Mouse (Mus musculus): ENCODE measurements around the gene Ngb. TPM values are rescaled to one million over a fixed set of nuclear protein-coding genes. Genes with fewer than 3 reads are reported as not detected.

Ngb gene
- total RNA-seq, 2 experiments from 2014 or later = not detected

DNA sequence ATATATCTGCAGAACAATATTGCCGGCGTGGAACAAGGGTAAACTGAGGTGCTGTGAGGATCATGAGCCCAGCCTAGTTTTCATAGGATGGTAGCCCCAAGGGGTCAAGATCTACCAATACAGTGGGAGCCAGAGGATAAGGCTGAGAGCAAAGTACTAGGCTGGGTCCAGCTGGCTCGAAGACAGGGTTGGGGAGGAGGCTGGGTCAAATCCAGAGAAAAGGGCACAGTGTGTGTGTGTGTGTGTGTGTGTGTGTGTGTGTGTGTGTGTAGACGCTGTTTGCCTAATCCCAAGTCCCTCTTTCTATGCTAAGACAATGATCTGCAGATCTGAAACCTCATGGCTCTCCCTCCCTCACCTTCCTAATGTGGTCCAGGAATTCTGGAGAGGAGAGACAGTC lies 2.0 kb downstream of the Ngb start:
- intact Hi-C loops (cut with DNase I) = no loop called here
- DNase-seq (ENCODE audit: low spot score) = no peak

GRCm38 (mm10) chr12:87093671-87094070 lies 8.7 kb downstream of the Ngb start:
- intact Hi-C loops (cut with DNase I) = no loop called here
- DNase-seq (ENCODE audit: low spot score) = no peak

DNA sequence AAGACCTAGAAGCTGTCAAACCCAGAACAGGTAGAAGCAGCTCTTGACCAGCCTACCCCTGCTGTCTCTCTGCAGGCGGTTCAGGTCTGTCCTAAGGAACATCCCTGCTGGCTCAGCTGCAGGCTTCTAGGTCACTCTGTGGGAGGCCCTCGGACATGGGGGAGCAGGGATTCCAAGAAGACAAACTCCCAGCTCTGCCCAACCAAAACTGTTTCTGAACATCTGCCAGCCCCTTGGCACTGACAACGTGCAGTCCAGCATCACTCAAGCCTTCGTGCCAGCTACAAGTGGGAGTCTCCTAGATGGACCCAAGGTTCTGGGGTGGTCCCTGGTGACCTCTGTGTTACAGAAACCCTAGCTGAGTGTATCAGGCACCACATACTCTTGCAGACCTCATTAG lies 9.1 kb downstream of the Ngb start:
- no peak for DNase-seq (ENCODE audit: low spot score)
- intact Hi-C loops (cut with DNase I) = no loop called here

DNA sequence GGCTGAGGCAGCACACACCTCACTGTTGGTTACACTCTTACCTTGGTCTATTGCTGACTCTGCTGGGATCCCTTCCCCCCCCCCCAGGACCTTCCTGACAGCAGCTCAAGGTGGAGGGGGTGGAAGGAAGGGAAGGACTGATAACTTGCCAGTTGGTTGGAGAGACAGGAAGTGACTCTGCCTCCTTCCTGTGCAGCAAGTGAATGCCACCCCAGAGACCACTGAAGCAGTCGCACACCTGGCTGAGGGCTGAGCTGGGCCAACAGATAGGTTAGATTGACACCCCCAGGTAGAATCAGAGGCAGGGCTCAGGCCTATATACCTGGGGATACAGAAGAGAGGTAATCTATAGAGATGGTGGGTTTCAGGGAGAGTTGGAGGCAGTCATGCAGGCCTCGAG lies 10.4 kb downstream of the Ngb start:
- DNase-seq (ENCODE audit: low spot score) = no peak
- intact Hi-C loops (cut with DNase I) = no loop called here

DNA sequence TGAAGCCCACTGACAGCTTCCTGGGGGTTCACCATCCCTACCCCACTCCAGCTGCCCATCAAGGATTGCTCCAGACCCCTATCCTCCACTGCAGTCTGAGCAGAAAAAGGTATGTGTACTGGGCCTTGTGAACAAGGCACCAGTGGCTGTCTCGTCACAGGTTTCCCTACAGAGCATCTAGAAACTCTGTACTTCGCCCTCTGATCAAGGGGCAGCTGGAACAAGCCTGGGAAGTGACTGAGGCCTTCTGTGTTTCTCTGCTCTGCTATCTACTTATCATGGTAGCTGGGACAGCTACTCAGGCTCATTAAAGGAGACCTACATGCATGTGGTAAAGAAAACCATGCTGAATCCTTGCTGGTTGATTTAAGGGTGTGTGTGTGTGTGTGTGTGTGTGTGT lies 12.6 kb downstream of the Ngb start:
- intact Hi-C loops (cut with DNase I) = no loop called here
- no peak for DNase-seq (ENCODE audit: low spot score)

- DNase-seq (ENCODE audit: low spot score) = no peak
- intact Hi-C loops (cut with DNase I) = no loop called here
These were observed 13.1 kb downstream of the Ngb start for GRCm38 (mm10) chr12:87089255-87089654.

- intact Hi-C loops (cut with DNase I) = no loop called here
- DNase-seq (ENCODE audit: low spot score) = no peak
These were observed 14.0 kb downstream of the Ngb start for GRCm38 (mm10) chr12:87088331-87088730.

DNA sequence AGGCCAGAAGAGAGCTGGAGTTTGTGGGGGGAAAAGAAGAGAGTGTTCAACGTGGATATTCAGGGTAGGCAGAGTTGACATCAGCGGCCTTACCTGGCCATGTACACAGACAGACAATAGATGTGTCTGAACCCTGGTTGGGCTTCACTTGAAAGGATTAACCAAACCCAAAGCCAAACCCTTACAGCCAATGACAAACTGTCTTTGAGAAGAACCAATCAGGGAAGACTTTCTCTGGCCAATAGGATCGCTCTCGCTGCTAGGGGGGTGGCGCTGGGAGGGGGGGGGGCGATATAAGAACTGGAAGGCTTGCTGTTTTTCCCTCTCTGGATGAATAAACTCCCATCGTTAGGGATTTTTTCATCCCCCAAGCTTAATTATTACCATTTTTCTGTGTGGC lies 15.1 kb downstream of the Ngb start:
- DNase-seq (ENCODE audit: low spot score) = no peak
- intact Hi-C loops (cut with DNase I) = no loop called here

GRCm38 (mm10) chr12:87082797-87083196 lies 19.5 kb downstream of the Ngb start:
- no peak for DNase-seq (ENCODE audit: low spot score)
- intact Hi-C loops (cut with DNase I) = no loop called here

- no peak for DNase-seq (ENCODE audit: low spot score)
- intact Hi-C loops (cut with DNase I) = no loop called here
These were observed 25.7 kb downstream of the Ngb start for GRCm38 (mm10) chr12:87076610-87077009.

- intact Hi-C loops (cut with DNase I) = no loop called here
- DNase-seq (ENCODE audit: low spot score) = no peak
These were observed 31.8 kb downstream of the Ngb start for GRCm38 (mm10) chr12:87070520-87070919.

GRCm38 (mm10) chr12:87066429-87066828 lies 35.9 kb downstream of the Ngb start:
- intact Hi-C loops (cut with DNase I) = loop anchor here (10.0 kb wide), 1 partner anchor 212 kb away; no protein-coding TSS in a partner anchor
- no peak for DNase-seq (ENCODE audit: low spot score)

- intact Hi-C loops (cut with DNase I) = loop anchor here (10.0 kb wide), 1 partner anchor 211 kb away; no protein-coding TSS in a partner anchor
- no peak for DNase-seq (ENCODE audit: low spot score)
These were observed 36.9 kb downstream of the Ngb start for GRCm38 (mm10) chr12:87065446-87065845.

DNA sequence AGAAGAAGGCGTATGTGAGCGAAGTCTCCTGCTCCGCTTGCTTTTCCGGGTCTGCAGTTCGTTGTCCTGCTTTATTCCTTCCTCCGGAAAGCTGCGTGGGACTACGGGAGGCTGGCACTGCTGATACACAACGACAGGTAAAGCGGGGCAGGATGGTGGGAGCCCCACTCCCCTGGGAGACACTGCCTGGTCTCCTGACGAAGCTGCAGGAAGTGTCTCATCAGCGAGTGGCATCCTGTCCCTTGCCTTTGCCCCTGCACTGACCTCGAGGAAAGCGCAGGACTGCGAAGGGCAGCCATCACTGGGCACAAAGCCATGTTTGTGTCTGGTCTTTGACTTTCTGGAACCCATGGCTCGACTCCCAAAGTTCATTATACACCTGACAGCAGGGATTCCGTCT lies 45.3 kb downstream of the Ngb start:
- no peak for DNase-seq (ENCODE audit: low spot score)
- intact Hi-C loops (cut with DNase I) = loop anchor here (10.0 kb wide), 1 partner anchor 412 kb away; no protein-coding TSS in a partner anchor

- no peak for DNase-seq (ENCODE audit: low spot score)
- intact Hi-C loops (cut with DNase I) = loop anchor here (5.0 to 10.0 kb wide), 4 partner anchors 73 to 410 kb away; no protein-coding TSS in a partner anchor
These were observed 47.5 kb downstream of the Ngb start for GRCm38 (mm10) chr12:87054873-87055272.

GRCm38 (mm10) chr12:87052661-87053321 lies 49.5 kb downstream of the Ngb start:
- intact Hi-C loops (cut with DNase I) = loop anchor here (2.0 to 10.0 kb wide), 6 partner anchors 52 to 408 kb away; no protein-coding TSS in a partner anchor

GRCm38 (mm10) chr12:87047536-87047935 lies 54.8 kb downstream of the Ngb start:
- intact Hi-C loops (cut with DNase I) = no loop called here
- DNase-seq (ENCODE audit: low spot score) = no peak

More at GRCm38 (mm10) chr12:87052661-87053321, 49.5 kb downstream of the Ngb start:
- no peak for DNase-seq (ENCODE audit: low spot score)

Other genes starting within 250 kb of the Ngb start
- gene Irf2bpl, start 217.7 kb downstream of the Ngb start, total RNA-seq (2021) = 10 to 100 TPM; 33.3 to 36.9 TPM
- 10 to 100 TPM; 41.1 to 48.6 TPM for gene Cipc, start 155.5 kb downstream of the Ngb start, total RNA-seq (2021)
- not detected for gene Zdhhc22, start 112.1 kb downstream of the Ngb start, total RNA-seq (2021)
- under 1 TPM; 0.13 to 0.14 TPM for gene Tmem63c, start 81.2 kb downstream of the Ngb start, total RNA-seq (2021)
- 10 to 100 TPM; 46.4 to 47.0 TPM for gene Gstz1, start 44.6 kb upstream of the Ngb start, total RNA-seq (2021)
- gene Pomt2, start 45.4 kb upstream of the Ngb start, total RNA-seq (2021) = 10 to 100 TPM in 1 of 2 experiments, 1 to 10 TPM in 1; 9.5 to 11.9 TPM
- under 1 TPM; 0.21 to 0.34 TPM for gene Samd15, start 97.2 kb upstream of the Ngb start, total RNA-seq (2021)
- 1 to 10 TPM; 4.4 to 6.6 TPM for gene Tmed8, start 97.9 kb upstream of the Ngb start, total RNA-seq (2021)
- under 1 TPM; 0.20 to 0.49 TPM for gene Noxred1, start 136.2 kb upstream of the Ngb start, total RNA-seq (2021)
- 10 to 100 TPM; 21.7 to 23.1 TPM for gene Vipas39, start 163.7 kb upstream of the Ngb start, total RNA-seq (2021)
- gene Ahsa1, start 163.9 kb upstream of the Ngb start, total RNA-seq (2021) = 100 to 1,000 TPM; 126 to 158 TPM
- gene Ism2, start 197.2 kb upstream of the Ngb start, total RNA-seq (2021) = not detected